Mouse (Mus musculus): ENCODE data around the gene Slc6a1. TPM values are rescaled to one million over a fixed set of nuclear protein-coding genes. Genes with fewer than 3 reads are reported as not detected.

Gene Slc6a1
- polyA plus RNA-seq, 1 experiment from 2014 or later, result not detected

DNA sequence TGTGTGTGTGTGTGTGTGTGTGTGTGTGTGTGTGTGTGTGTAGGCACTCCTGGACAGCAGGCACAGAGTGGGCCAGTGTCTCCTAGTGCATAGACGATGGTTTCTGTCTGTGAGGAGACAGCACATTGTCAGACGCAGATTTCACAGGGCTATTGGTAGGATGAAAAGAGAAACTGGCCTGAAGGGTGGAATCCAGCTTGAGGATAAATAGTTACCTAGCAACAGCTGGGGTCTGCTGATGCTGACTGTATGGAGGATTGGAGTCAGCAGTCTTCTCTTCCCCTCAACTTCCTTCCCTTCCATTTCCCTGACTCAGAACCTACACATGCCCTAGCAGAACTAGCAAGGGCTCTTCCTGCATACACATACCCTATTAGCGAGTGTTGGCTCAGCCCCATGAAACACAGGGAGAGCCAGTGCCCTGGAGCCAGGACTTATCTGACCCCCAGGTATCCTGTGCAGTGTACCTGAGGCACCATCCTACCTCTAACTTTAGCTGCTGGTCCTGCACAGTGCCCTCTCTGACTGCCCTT is 23.7 kb upstream of the Slc6a1 start:
- no peak for TF ChIP-seq CTCF (IDR thresholded peaks at IDR 0.05; ENCODE audit: low read depth)
- H3K4me1 ChIP-seq (replicated peaks; ENCODE audit: control insufficient read depth, insufficient read depth, low read length), result no peaks in the 10 kb centered on the region
- no peak overlapping the region for H3K4me3 ChIP-seq (ENCODE audit: low read depth, low read length)
- H3K4me2 ChIP-seq (replicated peaks; ENCODE audit: low read depth), result no peak overlapping the region
- H3K27me3 ChIP-seq (replicated peaks; ENCODE audit: control insufficient read depth, insufficient read depth, low read length), result no peaks in the 10 kb centered on the region
- ATAC-seq, result no peak
- no peaks in the 10 kb centered on the region for H3K36me3 ChIP-seq (ENCODE audit: control insufficient read depth, insufficient read depth)
- no peak overlapping the region for H3K9ac ChIP-seq (ENCODE audit: low read depth, low read length)
- 53% methylated on average over 3 of the region's 3 CpGs for WGBS
- H3K27ac ChIP-seq (ENCODE audit: low read depth, low read length), result no peak overlapping the region
- H3K9me3 ChIP-seq (ENCODE audit: control insufficient read depth), result no peaks in the 10 kb centered on the region

DNA sequence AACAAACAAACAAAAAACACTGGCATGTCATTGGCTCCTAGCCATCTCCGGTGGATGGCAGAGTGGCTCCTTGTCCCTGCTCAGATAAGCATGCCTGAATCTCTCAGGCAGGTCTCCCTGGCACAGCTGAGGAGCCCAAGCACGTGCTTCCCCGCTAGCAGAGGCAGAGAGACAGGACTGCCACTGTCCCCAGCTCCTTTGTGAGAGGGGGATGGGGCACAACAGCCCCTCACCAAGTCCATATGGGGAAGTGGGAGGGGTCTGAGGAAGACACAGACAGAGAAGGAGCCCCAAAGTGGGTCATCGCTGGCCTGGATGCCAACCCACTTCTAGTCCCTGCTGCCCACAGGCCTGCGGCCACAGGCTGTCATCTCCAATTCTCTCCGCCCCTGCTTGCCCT is 20.8 kb upstream of the Slc6a1 start:
- H3K4me2 ChIP-seq (replicated peaks; ENCODE audit: low read depth), result no peak overlapping the region
- no peaks in the 10 kb centered on the region; the same call in 1 of the 2 replicates for H3K27me3 ChIP-seq (replicated peaks; ENCODE audit: control insufficient read depth, insufficient read depth, low read length)
- TF ChIP-seq CTCF (IDR thresholded peaks at IDR 0.05; ENCODE audit: low read depth), result no peak
- H3K4me1 ChIP-seq (replicated peaks; ENCODE audit: control insufficient read depth, insufficient read depth, low read length), result no peaks in the 10 kb centered on the region
- no peaks in the 10 kb centered on the region for H3K36me3 ChIP-seq (ENCODE audit: control insufficient read depth, insufficient read depth)
- no peaks in the 10 kb centered on the region for H3K9me3 ChIP-seq (ENCODE audit: control insufficient read depth)
- no peak overlapping the region for H3K4me3 ChIP-seq (ENCODE audit: low read depth, low read length)
- H3K9ac ChIP-seq (ENCODE audit: low read depth, low read length), result no peak overlapping the region
- 74% methylated on average over 6 of the region's 6 CpGs for WGBS
- no peak overlapping the region for H3K27ac ChIP-seq (ENCODE audit: low read depth, low read length)
- no peak for ATAC-seq

DNA sequence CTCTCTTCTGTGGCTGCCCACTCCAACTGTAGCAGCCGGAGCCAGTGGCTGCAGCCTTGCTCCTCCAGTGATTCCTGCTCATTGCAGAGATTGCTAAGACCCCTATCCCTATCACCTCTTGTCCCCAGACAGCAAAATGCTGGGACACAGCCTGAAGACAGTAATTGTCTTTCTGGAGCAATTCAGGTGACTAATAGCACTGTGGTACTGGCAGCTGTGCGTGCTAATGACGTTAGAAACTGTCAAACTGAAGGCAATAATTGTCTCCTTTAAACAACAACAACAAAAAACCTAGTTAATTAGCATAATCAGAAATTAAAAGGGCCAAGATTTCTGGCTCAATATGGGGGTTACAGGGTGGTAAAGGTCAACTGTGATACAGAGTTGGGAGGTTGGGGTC is 18.4 kb upstream of the Slc6a1 start:
- no peak overlapping the region for H3K27ac ChIP-seq (ENCODE audit: low read depth, low read length)
- 65% methylated on average over 3 of the region's 3 CpGs for WGBS
- H3K9ac ChIP-seq (ENCODE audit: low read depth, low read length), result no peak overlapping the region
- no peaks in the 10 kb centered on the region; the same call in 1 of the 2 replicates for H3K27me3 ChIP-seq (replicated peaks; ENCODE audit: control insufficient read depth, insufficient read depth, low read length)
- H3K36me3 ChIP-seq (ENCODE audit: control insufficient read depth, insufficient read depth), result no peaks in the 10 kb centered on the region
- no peaks in the 10 kb centered on the region for H3K9me3 ChIP-seq (ENCODE audit: control insufficient read depth)
- no peak overlapping the region for H3K4me3 ChIP-seq (ENCODE audit: low read depth, low read length)
- TF ChIP-seq CTCF (IDR thresholded peaks at IDR 0.05; ENCODE audit: low read depth), result no peak
- no peak overlapping the region for H3K4me2 ChIP-seq (replicated peaks; ENCODE audit: low read depth)
- no peaks in the 10 kb centered on the region for H3K4me1 ChIP-seq (replicated peaks; ENCODE audit: control insufficient read depth, insufficient read depth, low read length)
- ATAC-seq, result no peak

DNA sequence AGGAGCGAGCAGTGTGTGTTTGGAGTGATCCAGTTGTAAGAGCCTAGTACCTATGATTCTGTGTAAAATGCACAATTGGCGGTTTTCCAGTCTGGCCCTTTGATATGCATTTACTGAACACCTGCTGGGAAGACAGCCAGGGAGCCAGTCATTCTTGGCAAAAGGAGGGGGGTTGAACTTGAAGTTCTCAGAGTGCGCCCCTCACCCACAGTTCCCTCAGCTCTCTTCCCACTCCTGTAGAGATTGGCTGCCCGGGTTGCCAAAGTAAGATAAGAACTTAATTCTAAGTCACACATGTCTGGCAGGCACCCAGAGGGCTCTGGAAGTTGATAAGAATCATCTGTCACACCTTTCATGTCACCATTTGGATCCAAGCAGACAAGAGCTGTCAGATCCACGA is 18.0 kb upstream of the Slc6a1 start:
- TF ChIP-seq CTCF (IDR thresholded peaks at IDR 0.05; ENCODE audit: low read depth), result no peak
- Histone ChIP-seq H3K4me1 (replicated peaks; ENCODE audit: control insufficient read depth, insufficient read depth, low read length) (no peaks in the 10 kb centered on the region), H3K4me3 (ENCODE audit: low read depth, low read length) (no peak overlapping the region), H3K27ac (ENCODE audit: low read depth, low read length) (no peak overlapping the region), H3K4me2 (replicated peaks; ENCODE audit: low read depth) (no peak overlapping the region), H3K27me3 (replicated peaks; ENCODE audit: control insufficient read depth, insufficient read depth, low read length) (no peaks in the 10 kb centered on the region; the same call in 1 of the 2 replicates), H3K9ac (ENCODE audit: low read depth, low read length) (no peak overlapping the region), H3K36me3 (ENCODE audit: control insufficient read depth, insufficient read depth) (no peaks in the 10 kb centered on the region), H3K9me3 (ENCODE audit: control insufficient read depth) (no peaks in the 10 kb centered on the region)
- 38% methylated on average over 5 of the region's 5 CpGs for WGBS
- no peak for ATAC-seq

DNA sequence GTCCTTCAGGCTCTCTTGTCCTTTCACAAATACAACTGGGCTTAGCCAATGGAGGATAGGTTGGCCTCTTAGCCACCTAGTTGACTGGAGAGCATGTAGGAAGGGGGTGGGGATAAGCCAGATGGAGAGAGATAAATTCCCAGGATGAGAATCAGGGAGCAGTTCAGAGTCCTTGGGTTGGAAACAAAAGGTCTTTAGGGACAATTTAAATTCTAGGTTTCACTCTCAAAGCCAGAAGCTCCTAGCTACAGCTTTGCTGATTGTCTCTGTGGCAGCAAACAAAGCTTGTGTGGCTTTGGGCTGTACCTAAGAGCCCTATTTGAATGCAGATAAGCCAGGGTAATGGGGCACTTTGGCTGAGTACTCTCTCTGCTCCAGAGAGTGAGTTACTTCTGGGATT is 16.2 kb upstream of the Slc6a1 start:
- ATAC-seq, result no peak
- no peak overlapping the region for H3K27ac ChIP-seq (ENCODE audit: low read depth, low read length)

DNA sequence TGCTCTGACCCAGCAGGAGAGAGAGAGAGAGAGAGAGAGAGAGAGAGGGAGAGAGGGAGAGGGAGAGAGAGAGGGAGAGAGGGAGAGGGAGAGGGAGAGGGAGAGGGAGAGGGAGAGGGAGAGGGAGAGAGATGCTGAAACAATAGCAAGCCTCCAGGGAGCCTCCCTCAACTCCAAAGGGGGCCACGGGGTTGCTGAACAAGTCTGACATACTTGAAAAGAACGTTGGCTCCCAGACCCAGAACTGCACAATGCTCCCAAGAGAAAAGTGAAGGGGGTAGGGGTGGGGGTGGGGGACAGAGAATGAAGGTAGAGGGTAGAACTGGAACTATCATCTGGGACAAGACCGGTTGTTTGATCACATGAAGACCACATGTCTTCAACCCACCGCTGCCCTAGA is 14.5 kb upstream of the Slc6a1 start:
- TF ChIP-seq CTCF (IDR thresholded peaks at IDR 0.05; ENCODE audit: low read depth), result no peak
- H3K36me3 ChIP-seq (ENCODE audit: control insufficient read depth, insufficient read depth), result no peaks in the 10 kb centered on the region
- no peaks in the 10 kb centered on the region; the same call in 1 of the 2 replicates for H3K27me3 ChIP-seq (replicated peaks; ENCODE audit: control insufficient read depth, insufficient read depth, low read length)
- no peaks in the 10 kb centered on the region for H3K4me1 ChIP-seq (replicated peaks; ENCODE audit: control insufficient read depth, insufficient read depth, low read length)
- WGBS, result 42% methylated on average over 4 of the region's 4 CpGs
- no peak overlapping the region for H3K4me3 ChIP-seq (ENCODE audit: low read depth, low read length)
- no peak overlapping the region for H3K4me2 ChIP-seq (replicated peaks; ENCODE audit: low read depth)
- ATAC-seq, result no peak
- H3K9ac ChIP-seq (ENCODE audit: low read depth, low read length), result no peak overlapping the region
- H3K9me3 ChIP-seq (ENCODE audit: control insufficient read depth), result no peaks in the 10 kb centered on the region
- H3K27ac ChIP-seq (ENCODE audit: low read depth, low read length), result no peak overlapping the region

More for the DNA sequence above, 16.2 kb upstream of the Slc6a1 start:
- H3K4me1 ChIP-seq (replicated peaks; ENCODE audit: control insufficient read depth, insufficient read depth, low read length), result no peaks in the 10 kb centered on the region
- H3K9ac ChIP-seq (ENCODE audit: low read depth, low read length), result no peak overlapping the region
- no peaks in the 10 kb centered on the region for H3K36me3 ChIP-seq (ENCODE audit: control insufficient read depth, insufficient read depth)
- no peak overlapping the region for H3K4me2 ChIP-seq (replicated peaks; ENCODE audit: low read depth)
- H3K27me3 ChIP-seq (replicated peaks; ENCODE audit: control insufficient read depth, insufficient read depth, low read length), result no peaks in the 10 kb centered on the region; the same call in 1 of the 2 replicates
- no peak overlapping the region for H3K4me3 ChIP-seq (ENCODE audit: low read depth, low read length)
- TF ChIP-seq CTCF (IDR thresholded peaks at IDR 0.05; ENCODE audit: low read depth), result no peak
- H3K9me3 ChIP-seq (ENCODE audit: control insufficient read depth), result no peaks in the 10 kb centered on the region

DNA sequence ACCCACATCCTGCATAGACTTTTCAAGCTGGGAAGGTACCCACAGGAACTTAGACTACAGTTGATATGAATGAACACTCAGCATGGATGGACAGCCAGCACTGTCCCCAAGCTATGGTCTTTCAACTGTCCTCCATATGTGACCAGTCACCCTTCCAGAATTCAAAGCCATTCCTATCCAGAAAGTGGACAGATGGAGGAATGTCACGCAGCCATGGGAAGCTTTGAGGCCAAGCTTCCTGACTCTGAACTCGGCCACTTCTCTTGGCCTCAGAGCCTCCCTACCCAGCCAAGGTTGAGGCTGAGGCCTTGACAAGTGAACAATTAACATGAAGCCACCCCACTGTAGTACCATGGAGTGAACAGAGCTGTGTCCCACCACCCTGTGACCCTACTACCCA is 12.8 kb upstream of the Slc6a1 start:
- no peak for ATAC-seq
- 74% methylated on average over 2 of the region's 2 CpGs for WGBS
- H3K36me3 ChIP-seq (ENCODE audit: control insufficient read depth, insufficient read depth), result no peaks in the 10 kb centered on the region
- H3K4me3 ChIP-seq (ENCODE audit: low read depth, low read length), result no peak overlapping the region
- H3K27me3 ChIP-seq (replicated peaks; ENCODE audit: control insufficient read depth, insufficient read depth, low read length), result no peaks in the 10 kb centered on the region; the same call in 1 of the 2 replicates
- no peak overlapping the region for H3K9ac ChIP-seq (ENCODE audit: low read depth, low read length)
- H3K4me1 ChIP-seq (replicated peaks; ENCODE audit: control insufficient read depth, insufficient read depth, low read length), result no peaks in the 10 kb centered on the region
- no peak overlapping the region for H3K4me2 ChIP-seq (replicated peaks; ENCODE audit: low read depth)
- H3K27ac ChIP-seq (ENCODE audit: low read depth, low read length), result no peak overlapping the region
- no peak for TF ChIP-seq CTCF (IDR thresholded peaks at IDR 0.05; ENCODE audit: low read depth)
- H3K9me3 ChIP-seq (ENCODE audit: control insufficient read depth), result no peaks in the 10 kb centered on the region
